Mouse (Mus musculus) neural tube, embryonic 13.5 days (tissue): Measurements from ENCODE around the gene Tcf12. TPM values are rescaled to one million over a fixed set of nuclear protein-coding genes. Genes with fewer than 3 reads are reported as not detected.
A peak's percentile ranks its signal among the peaks of the same experiment; 100 is the strongest.

ENCODE experiments used
- ATAC-seq: fragments of 200-750 bp; cut with Nextera tagmentation; 2 replicates; pipeline ENCODE4 v1.8.0; 2017; ENCODE audit warnings: low read depth, mild to moderate bottlenecking, moderate TSS enrichment, moderate library complexity
- H3K27ac ChIP-seq: fragments of 300-500 bp; sonication (generic); replicated peaks from 2 replicates; pipeline ENCODE4 v1.5.1; 2015; ENCODE audit warnings: moderate library complexity, mild to moderate bottlenecking, inconsistent platforms
- H3K27me3 ChIP-seq: fragments of 300-500 bp; sonication (generic); 2 replicates; pipeline ENCODE4 v1.6.1; 2015; ENCODE audit warnings: mild to moderate bottlenecking, inconsistent platforms
- H3K36me3 ChIP-seq: fragments of 300-500 bp; sonication (generic); 2 replicates; pipeline ENCODE4 v1.6.1; 2015; ENCODE audit warnings: mild to moderate bottlenecking, inconsistent platforms
- H3K4me1 ChIP-seq: fragments of 300-500 bp; sonication (generic); replicated peaks from 2 replicates; pipeline ENCODE4 v1.6.1; 2015; ENCODE audit warnings: inconsistent platforms
- H3K4me2 ChIP-seq: fragments of 300-500 bp; sonication (generic); 2 replicates; pipeline ENCODE4 v1.6.1; 2015; ENCODE audit warnings: inconsistent platforms, mild to moderate bottlenecking, moderate library complexity
- H3K4me3 ChIP-seq: fragments of 300-500 bp; sonication (generic); 2 replicates; pipeline ENCODE4 v1.5.1; 2015; ENCODE audit warnings: mild to moderate bottlenecking, inconsistent platforms
- H3K9ac ChIP-seq: fragments of 300-500 bp; sonication (generic); 2 replicates; pipeline ENCODE4 v1.6.1; 2015; ENCODE audit warnings: moderate library complexity, mild to moderate bottlenecking, inconsistent platforms
- H3K9me3 ChIP-seq: fragments of 300-500 bp; sonication (generic); 2 replicates; pipeline ENCODE4 v1.6.1; 2016; ENCODE audit warnings: inconsistent platforms
- WGBS: fragments of 180-500 bp; shearing (Covaris S2); methylation state at CpG from one replicate; pipeline ENCODE4 v1.1.7; 2015; 5-methylcytosine and 5-hydroxymethylcytosine counted together
- polyA plus RNA-seq: library from polyadenylated mRNA; unstranded; fragments of >200 nt; fragmentation: Nextera tagmentation; extraction: Ambion mirVana; gene quantifications from 2 replicates; pipeline ENCODE4 v1.2.1, GENCODE M21; 2015

Gene Tcf12
- polyA plus RNA-seq, 1 experiment from 2014 or later, result 120 TPM

DNA sequence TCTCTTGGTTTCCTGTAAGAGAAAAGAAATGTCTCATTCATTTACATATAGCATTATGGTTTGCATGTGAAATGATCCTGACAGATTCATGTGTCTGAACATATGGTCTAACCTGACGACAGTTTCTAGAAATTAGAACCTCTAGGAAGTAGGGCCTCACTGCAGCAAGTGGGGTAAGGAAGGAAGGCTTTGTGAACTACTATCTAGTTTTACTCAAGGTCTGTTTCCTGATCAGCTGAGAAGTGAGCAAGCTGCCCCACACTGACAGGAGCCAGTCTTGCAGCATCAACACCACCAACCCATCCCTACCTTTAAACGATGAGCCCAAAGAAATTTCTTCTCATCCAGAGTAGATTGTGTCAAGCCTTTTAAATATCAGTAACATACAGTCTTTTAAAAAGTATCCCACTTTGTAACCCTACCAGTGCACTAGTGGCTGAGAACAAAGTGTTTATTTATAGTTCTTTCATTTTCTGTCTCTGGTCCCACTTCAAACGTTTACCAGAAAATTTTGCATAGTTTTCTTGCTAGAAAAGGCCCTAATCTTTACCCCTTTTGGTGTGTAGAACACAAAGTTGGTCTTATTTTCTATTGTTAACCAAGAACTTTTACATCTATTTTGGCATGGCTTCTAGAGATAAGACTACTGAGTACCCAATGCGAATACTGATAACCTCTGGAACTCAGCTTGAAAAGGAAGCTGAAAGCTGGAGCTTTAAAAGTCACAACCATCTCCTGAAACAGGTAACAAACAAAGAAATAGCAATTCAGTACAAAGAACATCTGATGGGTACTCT lies 96.9 kb downstream of the Tcf12 start:
- no peak for ATAC-seq

DNA sequence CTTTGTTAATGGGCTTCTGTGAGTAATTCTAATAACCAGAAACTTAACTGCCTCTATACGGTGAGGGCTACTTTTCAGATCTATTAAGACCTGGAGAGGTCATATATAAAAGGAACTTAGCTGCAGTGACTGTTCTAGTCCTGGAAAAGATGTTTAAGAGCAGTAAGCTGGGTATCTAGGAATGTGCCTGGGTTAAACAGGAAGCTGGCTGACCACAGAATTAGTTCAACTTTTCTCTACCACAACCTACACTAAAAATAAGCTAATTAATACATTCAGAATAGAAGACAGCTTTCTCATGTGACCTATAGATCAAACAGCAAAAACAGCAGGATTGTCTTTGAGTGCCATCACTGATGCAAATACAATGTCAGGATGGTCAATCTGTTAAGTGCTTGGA lies 98.1 kb downstream of the Tcf12 start:
- WGBS, result 80% methylated on average over 1 of the region's 1 CpGs
- no peak for ATAC-seq
- no peaks in the 10 kb centered on the region for H3K9me3 ChIP-seq

More for the DNA sequence above, 96.9 kb downstream of the Tcf12 start:
- WGBS, result 79% methylated on average over 4 of the region's 4 CpGs
- no peak overlapping the region for H3K4me2 ChIP-seq
- H3K4me1 ChIP-seq, result peaks cover 16% of the 10 kb centered on the region
- no peak overlapping the region for H3K9ac ChIP-seq
- no peak overlapping the region for H3K27ac ChIP-seq
- H3K27me3 ChIP-seq, result no peaks in the 10 kb centered on the region
- H3K4me3 ChIP-seq, result no peak overlapping the region
- H3K9me3 ChIP-seq, result no peaks in the 10 kb centered on the region
- H3K36me3 ChIP-seq, result no peaks in the 10 kb centered on the region

DNA sequence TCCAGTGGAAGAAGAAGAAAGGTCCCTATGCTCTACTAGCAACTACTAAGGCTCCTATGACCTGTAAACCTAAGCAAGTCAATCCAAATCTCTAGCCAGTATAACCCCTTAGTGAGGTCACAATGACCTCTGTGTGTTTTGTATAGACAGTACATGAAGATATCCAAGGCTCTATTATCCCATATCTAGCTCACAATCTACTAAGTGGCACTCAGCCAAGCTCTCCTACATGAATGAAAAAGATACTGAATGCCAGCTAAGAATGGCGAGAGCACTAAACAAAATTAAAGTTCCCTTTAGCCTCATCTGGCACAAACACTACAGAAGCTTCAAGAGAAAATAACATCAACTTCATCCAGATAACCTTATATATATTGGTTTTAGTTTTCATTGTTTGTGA lies 103.0 kb downstream of the Tcf12 start:
- no peak overlapping the region for H3K4me3 ChIP-seq
- H3K27me3 ChIP-seq, result no peaks in the 10 kb centered on the region
- no peak for ATAC-seq
- H3K4me2 ChIP-seq, result no peak overlapping the region
- H3K27ac ChIP-seq, result no peak overlapping the region
- H3K9me3 ChIP-seq, result no peaks in the 10 kb centered on the region
- WGBS, result 64% methylated on average over 1 of the region's 1 CpGs
- no peak overlapping the region for H3K9ac ChIP-seq
- H3K4me1 ChIP-seq, result peaks cover 9% of the 10 kb centered on the region
- H3K36me3 ChIP-seq, result no peaks in the 10 kb centered on the region

More for the DNA sequence above, 98.1 kb downstream of the Tcf12 start:
- no peaks in the 10 kb centered on the region for H3K36me3 ChIP-seq
- no peak overlapping the region for H3K4me3 ChIP-seq
- no peak overlapping the region for H3K4me2 ChIP-seq
- no peak overlapping the region for H3K9ac ChIP-seq
- H3K27me3 ChIP-seq, result no peaks in the 10 kb centered on the region
- H3K4me1 ChIP-seq, result peaks cover 13% of the 10 kb centered on the region
- no peak overlapping the region for H3K27ac ChIP-seq

DNA sequence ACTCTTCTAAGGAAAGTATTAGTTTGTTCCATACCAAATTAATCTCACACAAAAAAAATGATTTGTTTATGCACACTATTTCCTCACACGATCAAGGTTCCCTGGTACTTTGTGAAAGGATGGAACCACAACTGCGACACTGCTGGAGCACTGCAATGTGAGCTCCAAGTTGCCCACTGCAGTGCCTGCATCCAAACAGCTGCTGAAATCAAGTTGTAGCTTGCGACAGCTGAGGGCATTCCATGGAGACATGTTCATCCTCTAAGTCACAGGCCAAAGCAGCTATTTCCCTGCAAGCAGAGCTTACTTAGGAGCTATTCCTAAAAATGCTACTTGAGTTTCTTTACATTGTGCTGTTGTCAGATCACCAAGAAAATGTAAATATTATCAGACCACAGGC lies 120.5 kb downstream of the Tcf12 start:
- peaks cover 16% of the 10 kb centered on the region for H3K4me1 ChIP-seq
- H3K9ac ChIP-seq, result no peak overlapping the region
- H3K27me3 ChIP-seq, result no peaks in the 10 kb centered on the region
- no peak overlapping the region for H3K4me2 ChIP-seq
- 81% methylated on average over 3 of the region's 3 CpGs for WGBS
- no peaks in the 10 kb centered on the region for H3K9me3 ChIP-seq
- ATAC-seq, result no peak
- H3K36me3 ChIP-seq, result no peaks in the 10 kb centered on the region
- H3K4me3 ChIP-seq, result no peak overlapping the region
- no peak overlapping the region for H3K27ac ChIP-seq

DNA sequence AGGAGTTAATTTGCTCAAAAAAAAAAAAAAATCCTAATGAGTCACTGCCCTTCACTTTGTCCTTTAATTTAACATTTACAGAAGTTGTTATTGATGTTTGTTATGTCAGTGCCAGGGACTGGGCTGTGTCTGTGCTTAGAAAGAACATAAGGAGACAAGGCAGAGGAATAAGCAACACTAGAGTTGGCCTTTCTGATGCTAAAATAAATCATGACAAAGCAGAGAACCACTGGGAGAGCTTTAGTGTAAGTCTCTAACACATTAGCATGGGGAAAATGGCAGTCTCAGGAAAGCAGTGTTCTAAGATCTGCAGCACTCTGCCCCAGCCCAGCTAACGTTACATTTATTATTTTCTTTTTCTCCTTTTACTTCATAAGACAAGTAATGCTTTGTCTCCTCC lies 121.3 kb downstream of the Tcf12 start:
- Histone ChIP-seq H3K36me3 (no peaks in the 10 kb centered on the region), H3K4me2 (no peak overlapping the region), H3K4me1 (peaks cover 16% of the 10 kb centered on the region), H3K27ac (peak overlapping the region; percentile 46; the same call in 1 of the 2 replicates), H3K4me3 (no peak overlapping the region), H3K9ac (no peak overlapping the region), H3K27me3 (no peaks in the 10 kb centered on the region), H3K9me3 (no peaks in the 10 kb centered on the region)
- no peak for ATAC-seq
- WGBS, result 42% methylated on average over 1 of the region's 1 CpGs

DNA sequence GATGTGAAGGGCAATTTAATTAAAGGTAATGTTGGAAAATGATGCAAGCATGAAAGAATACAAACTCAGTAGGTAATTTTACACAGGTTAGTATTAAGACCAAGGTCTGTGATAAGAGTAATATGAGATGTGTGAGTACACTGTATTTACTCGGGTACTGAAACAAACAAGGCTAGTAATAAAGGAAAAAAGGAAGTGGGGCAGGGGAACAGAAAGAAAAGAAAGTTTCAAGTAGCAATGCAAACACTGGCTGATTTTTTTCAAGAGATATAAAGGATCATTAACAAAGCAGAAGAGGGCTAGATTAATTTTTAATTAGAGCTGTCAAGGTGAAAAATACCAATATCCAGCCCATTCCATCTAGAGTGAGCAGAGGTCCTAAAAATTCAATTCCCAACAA lies 122.0 kb downstream of the Tcf12 start:
- Histone ChIP-seq H3K4me3 (no peak overlapping the region), H3K36me3 (no peaks in the 10 kb centered on the region), H3K27ac (no peak overlapping the region), H3K9ac (no peak overlapping the region), H3K4me2 (no peak overlapping the region), H3K27me3 (no peaks in the 10 kb centered on the region), H3K4me1 (peaks cover 21% of the 10 kb centered on the region), H3K9me3 (no peaks in the 10 kb centered on the region)
- no peak for ATAC-seq
- WGBS, result 69% methylated on average over 1 of the region's 1 CpGs

DNA sequence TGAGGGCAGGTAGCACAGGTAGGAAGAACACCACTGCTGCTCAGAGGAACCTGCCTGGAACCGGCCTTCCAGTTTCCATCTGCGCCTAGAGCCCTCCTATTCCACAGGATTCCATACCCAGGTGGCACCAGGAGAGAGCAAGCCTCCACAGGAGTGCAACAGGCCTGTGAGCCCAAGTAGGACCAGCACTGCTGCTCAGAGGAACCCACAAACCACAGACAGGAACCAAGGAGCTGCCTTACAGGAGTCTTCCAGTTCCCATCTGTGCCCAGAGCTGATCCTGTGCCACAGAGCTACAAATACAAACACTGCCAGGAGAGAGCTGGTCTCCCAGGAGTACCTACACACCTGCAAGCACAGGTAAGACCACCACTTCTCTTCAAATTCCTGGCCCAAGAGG lies 125.0 kb downstream of the Tcf12 start:
- no peak overlapping the region for H3K4me2 ChIP-seq
- 95% methylated on average over 2 of the region's 2 CpGs for WGBS
- no peak overlapping the region for H3K9ac ChIP-seq
- H3K27me3 ChIP-seq, result no peaks in the 10 kb centered on the region
- no peak overlapping the region for H3K27ac ChIP-seq
- no peaks in the 10 kb centered on the region for H3K9me3 ChIP-seq
- H3K36me3 ChIP-seq, result no peaks in the 10 kb centered on the region
- no peak overlapping the region for H3K4me3 ChIP-seq
- peaks cover 25% of the 10 kb centered on the region for H3K4me1 ChIP-seq
- ATAC-seq, result no peak

DNA sequence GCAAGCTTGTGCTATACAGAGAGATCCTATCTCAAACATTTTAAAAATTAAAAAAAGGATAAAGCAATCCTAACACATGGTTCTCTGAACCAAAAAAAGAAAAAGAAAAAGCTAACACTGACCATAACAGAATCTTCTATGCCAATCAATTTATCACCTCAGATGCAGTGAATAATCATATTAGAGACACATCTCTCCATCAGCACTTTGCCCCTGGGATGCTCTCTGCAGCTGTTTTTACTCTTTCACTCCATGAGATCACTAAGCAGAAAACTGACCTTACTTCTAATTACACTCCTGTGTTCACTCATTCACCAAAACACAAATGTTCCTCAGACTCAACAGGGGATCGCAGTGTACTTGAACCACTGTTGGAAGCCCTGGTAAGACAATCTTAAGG lies 128.8 kb downstream of the Tcf12 start:
- H3K27me3 ChIP-seq, result no peaks in the 10 kb centered on the region
- H3K4me1 ChIP-seq, result peaks cover 23% of the 10 kb centered on the region
- no peak for ATAC-seq
- WGBS, result 78% methylated on average over 1 of the region's 1 CpGs
- H3K4me2 ChIP-seq, result no peak overlapping the region
- no peak overlapping the region for H3K9ac ChIP-seq
- H3K9me3 ChIP-seq, result no peaks in the 10 kb centered on the region
- H3K36me3 ChIP-seq, result no peaks in the 10 kb centered on the region
- no peak overlapping the region for H3K4me3 ChIP-seq
- no peak overlapping the region for H3K27ac ChIP-seq

DNA sequence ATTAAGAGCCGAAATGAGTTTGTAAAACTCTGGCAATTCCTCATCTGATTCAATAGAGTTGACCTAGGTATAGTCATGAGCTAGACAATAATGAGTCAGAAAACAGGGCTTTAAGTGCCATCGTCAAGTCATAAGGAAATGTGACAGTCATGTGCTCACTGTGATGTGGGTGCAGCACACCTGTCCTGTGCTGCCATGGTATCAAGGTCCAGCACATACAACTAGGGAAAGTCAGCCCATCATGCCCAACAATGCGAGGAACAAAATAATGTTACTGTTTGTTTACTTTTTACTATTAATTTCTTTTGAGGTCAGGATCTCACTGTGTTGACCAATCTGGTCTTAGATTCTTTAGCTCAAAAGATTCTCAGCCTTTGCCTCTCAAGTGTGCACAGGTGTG lies 130.6 kb downstream of the Tcf12 start:
- peaks cover 34% of the 10 kb centered on the region for H3K4me1 ChIP-seq
- no peak overlapping the region for H3K4me2 ChIP-seq
- no peak overlapping the region for H3K27ac ChIP-seq
- H3K9me3 ChIP-seq, result no peaks in the 10 kb centered on the region
- ATAC-seq, result no peak
- 93% methylated on average over 3 of the region's 3 CpGs for WGBS
- no peak overlapping the region for H3K9ac ChIP-seq
- no peaks in the 10 kb centered on the region for H3K36me3 ChIP-seq
- no peaks in the 10 kb centered on the region for H3K27me3 ChIP-seq
- H3K4me3 ChIP-seq, result no peak overlapping the region

DNA sequence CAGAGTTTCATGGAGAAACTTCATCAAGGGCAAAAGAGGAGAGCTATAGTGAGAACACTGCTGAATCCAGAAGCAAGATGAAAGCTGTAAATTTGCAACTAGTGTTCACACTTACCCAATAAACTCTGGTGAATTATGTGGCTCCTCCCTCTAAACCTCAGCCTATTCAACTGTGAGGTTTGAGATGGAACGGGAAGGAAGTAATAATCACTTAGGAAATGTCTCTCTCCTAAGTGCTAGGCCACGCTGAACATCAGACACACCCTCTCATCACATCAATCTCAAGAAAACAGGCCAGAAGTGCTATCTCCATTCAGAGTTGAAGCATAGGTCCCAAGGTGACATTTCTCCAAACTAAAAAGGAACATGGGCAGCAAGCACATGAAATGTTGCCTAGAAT lies 131.1 kb downstream of the Tcf12 start:
- no peak overlapping the region for H3K9ac ChIP-seq
- no peak overlapping the region for H3K4me3 ChIP-seq
- no peak overlapping the region for H3K4me2 ChIP-seq
- H3K9me3 ChIP-seq, result no peaks in the 10 kb centered on the region
- ATAC-seq, result no peak
- WGBS, result 43% methylated on average over 2 of the region's 2 CpGs
- no peaks in the 10 kb centered on the region for H3K27me3 ChIP-seq
- no peak overlapping the region for H3K27ac ChIP-seq
- H3K36me3 ChIP-seq, result no peaks in the 10 kb centered on the region
- H3K4me1 ChIP-seq, result peaks cover 39% of the 10 kb centered on the region

DNA sequence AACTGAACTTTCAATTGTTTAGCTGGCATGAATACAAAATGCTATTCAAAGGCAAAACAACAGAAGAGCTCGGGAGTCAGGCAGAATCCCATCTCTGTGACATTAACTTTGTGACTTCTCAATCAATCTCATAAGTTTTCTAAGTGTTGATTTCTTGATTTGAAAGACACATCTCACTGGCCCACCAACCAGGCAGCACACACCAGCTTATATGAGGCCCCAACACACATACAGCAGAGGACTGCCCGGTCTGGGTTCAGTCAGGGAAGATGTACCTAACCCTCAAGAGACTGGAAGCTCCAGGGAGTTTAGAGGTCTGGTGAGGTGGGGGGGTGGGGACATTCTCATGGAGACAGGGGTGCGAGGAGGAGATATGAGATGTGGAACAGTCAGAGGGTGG lies 132.8 kb downstream of the Tcf12 start:
- no peak overlapping the region for H3K9ac ChIP-seq
- 53% methylated on average over 3 of the region's 3 CpGs for WGBS
- no peak for ATAC-seq
- peaks cover 47% of the 10 kb centered on the region for H3K4me1 ChIP-seq
- H3K27ac ChIP-seq, result no peak overlapping the region
- H3K9me3 ChIP-seq, result no peaks in the 10 kb centered on the region
- no peaks in the 10 kb centered on the region for H3K36me3 ChIP-seq
- no peak overlapping the region for H3K4me3 ChIP-seq
- H3K4me2 ChIP-seq, result no peak overlapping the region
- no peaks in the 10 kb centered on the region for H3K27me3 ChIP-seq

DNA sequence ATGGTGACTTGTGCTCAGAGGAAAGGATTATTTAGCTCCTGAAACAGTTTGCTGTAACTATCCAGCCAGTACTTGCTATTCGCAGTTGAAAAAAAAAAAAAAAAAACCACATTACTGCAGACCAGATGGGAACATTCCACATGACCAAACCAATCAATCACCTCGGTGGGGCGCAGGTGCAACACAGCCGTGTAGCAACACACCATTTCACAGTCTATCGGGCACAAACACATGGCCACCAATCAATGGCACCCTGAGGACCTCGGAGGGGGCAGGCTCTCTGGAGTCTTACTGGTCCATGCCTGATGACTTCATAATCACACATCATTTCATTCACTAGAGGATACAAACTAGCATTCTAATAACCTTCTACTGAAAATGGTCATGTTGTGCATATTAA lies 135.6 kb downstream of the Tcf12 start:
- WGBS, result 8% methylated on average over 6 of the region's 6 CpGs
- ATAC-seq, result peak; percentile 96

DNA sequence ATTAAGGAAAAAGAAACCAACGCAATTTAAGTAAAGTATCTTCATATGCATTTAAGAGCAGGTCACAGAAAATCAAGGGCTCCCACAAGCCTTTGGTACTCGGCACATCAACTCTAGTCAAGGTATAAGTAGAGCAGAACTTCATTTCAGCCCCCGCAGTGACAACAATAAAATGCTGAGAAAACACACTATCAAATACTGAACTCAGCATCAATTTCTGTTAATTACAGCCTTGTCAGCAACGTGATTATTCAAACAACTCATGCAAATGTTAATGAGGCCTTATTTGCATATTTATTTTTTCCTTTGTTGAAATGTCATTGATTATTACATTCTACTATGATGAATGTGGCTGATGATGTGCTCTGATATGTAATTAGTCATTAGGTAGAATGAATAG lies 136.5 kb downstream of the Tcf12 start:
- H3K4me3 ChIP-seq, result no peak overlapping the region
- peak; percentile 54 for ATAC-seq

More for the DNA sequence above, 135.6 kb downstream of the Tcf12 start:
- H3K4me2 ChIP-seq, result peak overlapping the region; percentile 32
- H3K9ac ChIP-seq, result no peak overlapping the region
- H3K4me1 ChIP-seq, result peaks cover 55% of the 10 kb centered on the region
- no peaks in the 10 kb centered on the region for H3K27me3 ChIP-seq
- peak overlapping the region; percentile 90 for H3K27ac ChIP-seq
- H3K9me3 ChIP-seq, result no peaks in the 10 kb centered on the region
- H3K4me3 ChIP-seq, result no peak overlapping the region
- H3K36me3 ChIP-seq, result no peaks in the 10 kb centered on the region

More for the DNA sequence above, 136.5 kb downstream of the Tcf12 start:
- 25% methylated on average over 4 of the region's 4 CpGs for WGBS
- no peaks in the 10 kb centered on the region for H3K9me3 ChIP-seq
- no peaks in the 10 kb centered on the region for H3K27me3 ChIP-seq
- peak overlapping the region; percentile 85 for H3K27ac ChIP-seq
- peak overlapping the region; percentile 15; the same call in 1 of the 2 replicates for H3K4me2 ChIP-seq
- H3K36me3 ChIP-seq, result no peaks in the 10 kb centered on the region
- H3K4me1 ChIP-seq, result peaks cover 55% of the 10 kb centered on the region
- no peak overlapping the region for H3K9ac ChIP-seq
